Mouse (Mus musculus) E14TG2a.4 (cell line): Measurements from ENCODE around the gene Wsb2.

Experiments
- H3K27me3 ChIP-seq: 2 replicates; pipeline ENCODE4 v1.6.1; 2014; ENCODE audit warnings: low read length, control low read depth; ENCODE audit not compliant: insufficient read depth
- H3K36me3 ChIP-seq: 2 replicates; pipeline ENCODE4 v1.6.1; 2014; ENCODE audit warnings: low read length, control low read depth; ENCODE audit not compliant: insufficient read depth
- H3K4me1 ChIP-seq: replicated peaks from 2 replicates; pipeline ENCODE4 v1.6.1; 2014; ENCODE audit warnings: low read depth, low read length, control low read depth
- H3K4me3 ChIP-seq: replicated peaks from 2 replicates; pipeline ENCODE4 v1.5.1; 2014; ENCODE audit warnings: mild to moderate bottlenecking, low read length
- H3K9me3 ChIP-seq: 2 replicates; pipeline ENCODE4 v1.6.1; 2014; ENCODE audit warnings: low read length, control low read depth
- CTCF ChIP-seq: conservative IDR thresholded peaks from 2 replicates; pipeline ENCODE4 v1.5.1; 2014; ENCODE audit warnings: low read length
- NANOG ChIP-seq: IDR thresholded peaks from 2 replicates; pipeline ENCODE4 v1.6.1; 2014; ENCODE audit warnings: borderline replicate concordance, low read length, mixed read lengths
- POU5F1 ChIP-seq: IDR thresholded peaks from 2 replicates; pipeline ENCODE4 v1.6.1; 2014; ENCODE audit warnings: low read length, borderline replicate concordance

Gene Wsb2

DNA sequence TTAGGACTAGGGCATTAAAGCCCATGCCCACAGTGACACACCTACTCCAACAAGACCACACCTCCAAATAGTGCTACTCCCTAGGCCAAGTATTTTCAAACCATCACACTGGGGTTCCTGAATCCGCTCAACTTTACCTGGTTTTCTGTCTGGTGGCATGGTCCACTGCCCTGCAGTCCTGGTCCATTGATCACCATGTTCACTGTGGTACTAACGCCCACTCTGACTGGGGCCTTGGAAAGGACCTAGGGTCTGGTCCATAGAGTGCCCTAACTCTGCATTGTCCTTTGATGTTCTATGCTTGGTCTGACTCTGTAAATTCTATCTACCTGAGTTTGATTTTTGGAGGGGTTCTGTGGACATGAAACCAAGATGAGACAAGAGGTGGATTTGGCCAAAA is 9.3 kb upstream of the Wsb2 start:
- H3K27me3 ChIP-seq = no peaks in the 10 kb centered on the region
- peaks cover 17% of the 10 kb centered on the region for H3K36me3 ChIP-seq
- peaks cover 62% of the 10 kb centered on the region for H3K4me1 ChIP-seq
- H3K4me3 ChIP-seq = peak overlapping the region; percentile 8; the same call in 1 of the 2 replicates
- TF ChIP-seq CTCF (no peak), NANOG (no peak), POU5F1 (no peak)
- peaks cover 17% of the 10 kb centered on the region for H3K9me3 ChIP-seq

- TF ChIP-seq POU5F1 (no peak), CTCF (no peak), NANOG (no peak)
- H3K4me3 ChIP-seq = peak overlapping the region; percentile 8; the same call in 1 of the 2 replicates
- H3K27me3 ChIP-seq = no peaks in the 10 kb centered on the region
- H3K4me1 ChIP-seq = peaks cover 64% of the 10 kb centered on the region
- peaks cover 17% of the 10 kb centered on the region for H3K9me3 ChIP-seq
- peaks cover 19% of the 10 kb centered on the region for H3K36me3 ChIP-seq
These were observed 8.8 kb upstream of the Wsb2 start for GRCm38 (mm10) chr5:117348279-117348678.

GRCm38 (mm10) chr5:117354121-117354520 is 3.0 kb upstream of the Wsb2 start:
- Histone ChIP-seq H3K9me3 (peaks cover 10% of the 10 kb centered on the region), H3K36me3 (peaks cover 16% of the 10 kb centered on the region), H3K27me3 (no peaks in the 10 kb centered on the region), H3K4me3 (0 out of 2 replicates have a peak overlapping the region, but pooled peaks have one; percentile 21), H3K4me1 (peaks cover 57% of the 10 kb centered on the region)
- TF ChIP-seq NANOG (no peak), CTCF (no peak), POU5F1 (no peak)

DNA sequence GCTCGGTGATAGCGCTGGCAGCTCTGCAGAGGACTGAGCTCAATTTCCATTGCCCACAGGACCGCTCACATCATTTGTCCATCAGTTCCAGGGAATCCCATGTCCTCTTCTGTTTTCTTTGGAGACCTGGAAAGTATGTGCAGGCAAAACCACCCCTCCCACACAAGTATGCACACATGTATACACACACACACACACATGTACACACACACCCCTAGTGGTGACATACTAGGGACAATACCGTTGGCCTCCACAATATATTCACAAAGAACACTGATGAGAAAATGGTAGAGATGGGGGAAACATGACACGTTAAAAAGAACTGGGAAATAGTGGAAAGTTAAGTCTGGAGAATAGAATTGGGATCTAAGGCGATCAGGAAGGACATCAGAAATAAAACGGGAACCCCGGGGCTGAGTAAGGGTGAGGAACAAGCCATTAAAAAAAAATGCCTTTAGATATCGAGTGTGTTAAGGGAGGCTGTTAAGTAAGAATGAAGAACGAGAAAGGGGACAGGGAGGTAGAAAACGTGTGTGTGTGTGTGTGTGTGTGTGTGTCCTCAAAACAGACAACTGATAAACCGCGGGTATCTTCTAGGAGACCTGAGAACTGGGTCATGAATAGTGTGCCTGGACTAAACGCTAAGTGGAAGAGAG is 1.3 kb upstream of the Wsb2 start:
- Histone ChIP-seq H3K4me3 (peak overlapping the region; percentile 75), H3K9me3 (no peaks in the 10 kb centered on the region), H3K4me1 (peaks cover 62% of the 10 kb centered on the region), H3K27me3 (no peaks in the 10 kb centered on the region), H3K36me3 (peaks cover 25% of the 10 kb centered on the region)
- TF ChIP-seq NANOG (no peak), CTCF (0 out of 2 replicates have a peak, but pooled peaks have one; percentile 4)

DNA sequence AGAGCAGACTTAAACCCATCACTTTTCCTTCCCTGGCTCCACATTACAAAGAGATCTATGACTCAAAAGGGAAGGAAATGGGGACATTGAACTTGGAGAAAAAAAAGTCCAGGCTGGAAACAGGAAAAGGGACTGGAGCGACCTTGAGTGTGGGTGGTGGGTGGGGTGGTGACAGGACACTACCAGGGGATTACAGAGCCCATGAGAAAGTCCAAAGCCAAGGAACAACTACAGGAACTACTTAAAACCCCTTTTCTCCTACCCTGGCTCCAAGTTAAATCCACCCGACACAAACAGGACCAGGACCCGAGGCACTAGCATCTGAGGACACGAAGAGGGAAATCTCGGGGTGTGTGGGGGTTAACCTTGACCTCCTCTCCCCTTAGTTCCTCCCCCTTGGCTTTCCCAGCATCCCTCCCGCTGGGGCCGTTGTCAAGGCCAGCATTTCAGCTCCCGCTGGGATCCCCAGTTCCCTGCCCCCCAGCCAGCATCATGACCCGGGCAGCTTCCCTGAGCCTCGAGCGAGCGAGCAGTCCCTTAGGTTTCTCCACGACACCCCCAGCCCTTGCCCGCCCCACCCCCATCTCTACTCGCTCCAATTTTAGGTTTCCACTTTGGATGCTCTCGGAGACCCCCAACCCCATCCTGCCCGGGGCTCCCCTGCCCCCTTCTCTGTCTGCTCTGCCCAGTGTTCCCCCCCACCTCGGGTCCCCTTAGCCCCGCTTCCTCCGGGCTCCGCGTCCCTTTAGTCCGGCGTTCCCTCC is 557 bp upstream of the Wsb2 start:
- no peak for TF ChIP-seq NANOG
- no peak for TF ChIP-seq CTCF
- TF ChIP-seq POU5F1 = no peak

DNA sequence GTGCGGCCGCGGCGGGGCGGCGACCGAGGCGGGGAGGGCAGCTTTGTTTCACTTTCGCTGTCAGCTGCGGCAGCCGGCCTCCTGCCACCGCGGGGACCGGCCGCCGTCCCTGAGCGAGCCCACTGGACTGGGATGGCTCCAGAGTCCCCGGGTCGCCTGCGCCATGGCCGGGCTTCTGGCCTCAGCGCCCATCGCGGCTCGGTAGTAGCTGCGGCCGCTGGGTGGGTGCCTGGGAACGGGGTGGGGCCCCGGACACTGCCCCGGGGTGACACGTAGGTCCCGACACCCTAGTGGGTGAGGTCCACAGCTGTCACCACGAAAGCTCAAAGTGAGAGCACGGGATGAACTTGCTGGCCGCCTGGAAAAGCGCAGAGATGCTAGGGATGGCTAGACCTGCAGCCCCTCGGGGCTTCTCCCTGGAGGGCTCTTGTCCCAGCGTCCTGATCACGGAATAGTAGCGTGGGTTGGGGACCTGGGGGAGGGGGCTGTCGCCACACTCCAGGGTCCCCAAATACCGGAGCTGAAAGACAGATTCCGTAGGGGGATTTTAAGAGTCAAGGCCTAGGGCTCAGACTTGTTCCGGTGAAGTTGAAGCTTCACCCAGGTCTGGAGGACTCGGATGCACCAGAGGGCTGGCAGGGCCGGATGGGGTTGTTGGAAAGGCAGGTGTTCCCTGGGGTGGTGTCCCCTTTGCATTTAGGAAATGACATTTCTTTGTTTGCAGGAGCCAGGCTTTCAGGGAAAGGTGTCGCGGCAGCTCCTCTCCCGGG is 559 bp downstream of the Wsb2 start:
- TF ChIP-seq CTCF (no peak), NANOG (no peak), POU5F1 (no peak)
- no peaks in the 10 kb centered on the region for H3K9me3 ChIP-seq
- peak overlapping the region; percentile 95 for H3K4me3 ChIP-seq
- H3K27me3 ChIP-seq = no peaks in the 10 kb centered on the region
- H3K36me3 ChIP-seq = peaks cover 30% of the 10 kb centered on the region
- peaks cover 76% of the 10 kb centered on the region for H3K4me1 ChIP-seq

More for the DNA sequence above, 557 bp upstream of the Wsb2 start:
- Histone ChIP-seq H3K4me1 (peaks cover 70% of the 10 kb centered on the region), H3K27me3 (no peaks in the 10 kb centered on the region), H3K4me3 (peak overlapping the region; percentile 75), H3K36me3 (peaks cover 28% of the 10 kb centered on the region), H3K9me3 (no peaks in the 10 kb centered on the region)

GRCm38 (mm10) chr5:117358248-117358630 is 1.1 kb downstream of the Wsb2 start:
- Histone ChIP-seq H3K4me1 (peaks cover 76% of the 10 kb centered on the region), H3K36me3 (peaks cover 33% of the 10 kb centered on the region), H3K27me3 (no peaks in the 10 kb centered on the region), H3K9me3 (no peaks in the 10 kb centered on the region), H3K4me3 (peak overlapping the region; percentile 95)
- TF ChIP-seq POU5F1 (no peak), CTCF (no peak), NANOG (no peak)

DNA sequence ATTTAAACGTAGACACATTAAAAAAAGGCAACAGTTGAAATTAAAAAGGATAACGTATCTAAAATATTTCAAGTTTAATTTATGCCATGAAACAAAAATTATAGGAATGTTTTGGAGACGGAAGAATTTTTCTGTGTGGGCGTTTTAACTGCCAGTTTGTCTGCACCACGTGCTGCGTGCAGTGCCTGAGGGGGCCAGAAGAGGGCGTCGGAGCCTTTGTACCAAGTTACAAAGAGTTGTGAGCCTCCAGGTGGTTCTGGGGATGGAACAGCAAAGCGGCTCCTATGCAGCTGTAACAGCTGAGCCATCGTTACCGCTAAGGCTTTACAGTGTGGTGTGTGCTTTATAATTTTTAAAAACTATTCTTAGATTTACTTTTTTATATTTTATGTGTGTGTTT is 1.6 kb downstream of the Wsb2 start:
- Histone ChIP-seq H3K27me3 (no peaks in the 10 kb centered on the region), H3K9me3 (no peaks in the 10 kb centered on the region), H3K36me3 (peaks cover 37% of the 10 kb centered on the region), H3K4me3 (peak overlapping the region; percentile 95), H3K4me1 (peaks cover 76% of the 10 kb centered on the region)
- peak; percentile 94 for TF ChIP-seq CTCF
- TF ChIP-seq POU5F1 = no peak
